Mouse (Mus musculus) lung, postnatal 0 days (tissue): ENCODE data around the gene Fndc3b. TPM values are rescaled to one million over a fixed set of nuclear protein-coding genes. Genes with fewer than 3 reads are reported as not detected.

Source experiments
- ATAC-seq: fragments of 200-750 bp; cut with Nextera tagmentation; 2 replicates; pipeline ENCODE4 v1.8.0; 2017; ENCODE audit warnings: moderate library complexity
- DNase-seq: peaks from one replicate; pipeline ENCODE4 v3.0.0-alpha.2; 2016; ENCODE audit warnings: low spot score
- H3K27ac ChIP-seq: fragments of 300-500 bp; sonication (generic); 2 replicates; pipeline ENCODE4 v1.5.1; 2014; ENCODE audit warnings: antibody characterized with exemption, mild to moderate bottlenecking, low read length, mixed read lengths
- H3K27me3 ChIP-seq: fragments of 300-500 bp; sonication (generic); replicated peaks from 2 replicates; pipeline ENCODE4 v1.6.1; 2014; ENCODE audit warnings: low read length, mixed read lengths; ENCODE audit not compliant: insufficient read depth
- H3K36me3 ChIP-seq: fragments of 300-500 bp; sonication (generic); 2 replicates; pipeline ENCODE4 v1.6.1; 2014; ENCODE audit warnings: low read length, mixed read lengths; ENCODE audit not compliant: insufficient read depth
- H3K4me1 ChIP-seq: fragments of 300-500 bp; sonication (generic); 2 replicates; pipeline ENCODE4 v1.6.1; 2014; ENCODE audit warnings: antibody characterized with exemption, low read depth, low read length, mixed read lengths; ENCODE audit not compliant: insufficient read depth
- H3K4me2 ChIP-seq: fragments of 300-500 bp; sonication (generic); replicated peaks from 2 replicates; pipeline ENCODE4 v1.6.1; 2014; ENCODE audit warnings: low read depth, mild to moderate bottlenecking, low read length, moderate library complexity, mixed read lengths
- H3K4me3 ChIP-seq: fragments of 300-500 bp; sonication (generic); 2 replicates; pipeline ENCODE4 v1.5.1; 2014; ENCODE audit warnings: low read depth, low read length
- H3K9ac ChIP-seq: fragments of 300-500 bp; sonication (generic); replicated peaks from 2 replicates; pipeline ENCODE4 v1.6.1; 2014; ENCODE audit warnings: low read depth, mild to moderate bottlenecking
- H3K9me3 ChIP-seq: fragments of 300-500 bp; sonication (generic); 2 replicates; pipeline ENCODE4 v1.6.1; 2016; ENCODE audit warnings: low read length, mixed read lengths
- CTCF ChIP-seq: IDR thresholded peaks from 2 replicates; pipeline ENCODE4 v1.5.1; 2016; ENCODE audit warnings: antibody characterized with exemption, mild to moderate bottlenecking
- EP300 ChIP-seq: IDR thresholded peaks from 2 replicates; pipeline ENCODE4 v1.6.1; 2016; ENCODE audit warnings: antibody characterized with exemption, mild to moderate bottlenecking, control low read depth
- WGBS: fragments of 180-500 bp; shearing (Covaris S2); extraction: QIAGEN DNeasy Blood & Tissue Kit; methylation state at CpG from one replicate; pipeline ENCODE4 v1.1.7; 2014; 5-methylcytosine and 5-hydroxymethylcytosine counted together
- microRNA-seq: library from miRNA; unstranded; fragments of <30 nt; microRNA quantifications from one replicate; pipeline ENCODE4, GENCODE M21; 2016
- polyA plus RNA-seq: library from polyadenylated mRNA; unstranded; fragments of >200 nt; fragmentation: Nextera tagmentation; extraction: Ambion mirVana; gene quantifications from 2 replicates; pipeline ENCODE4 v1.2.1, GENCODE M21; 2015

Fndc3b gene
- polyA plus RNA-seq, 1 experiment from 2014 or later: 28.5 TPM

DNA sequence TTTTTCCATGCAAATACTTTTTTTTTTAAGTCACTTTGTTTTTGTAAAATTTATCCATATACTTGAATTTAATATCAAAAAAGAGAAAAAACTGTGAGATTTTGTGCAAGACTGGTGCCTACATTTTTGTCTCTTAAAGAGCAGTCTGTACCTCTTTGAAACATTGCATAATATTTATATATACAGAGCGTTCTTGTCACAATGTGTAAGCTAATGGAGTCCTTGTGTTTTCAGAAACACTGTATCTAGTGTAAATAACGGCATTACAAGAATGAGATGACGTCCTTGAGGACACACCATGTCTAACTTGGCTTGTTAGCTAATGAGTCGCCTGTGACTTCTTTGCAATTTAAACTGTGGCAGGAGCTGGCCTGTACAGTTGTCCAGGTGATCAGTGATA lies 333.2 kb downstream of the Fndc3b start:
- no peaks in the 10 kb centered on the region for H3K9me3 ChIP-seq
- peak; percentile 86 for TF ChIP-seq EP300
- no peak for TF ChIP-seq CTCF
- H3K4me1 ChIP-seq: no peaks in the 10 kb centered on the region
- H3K4me2 ChIP-seq: no peak overlapping the region
- peak; percentile 40; the same call in 1 of the 2 replicates for ATAC-seq
- no peak overlapping the region for H3K27ac ChIP-seq
- H3K27me3 ChIP-seq: no peaks in the 10 kb centered on the region
- no peaks in the 10 kb centered on the region for H3K36me3 ChIP-seq
- 37% methylated on average over 4 of the region's 4 CpGs for WGBS
- peak; percentile 69 for DNase-seq
- no peak overlapping the region for H3K9ac ChIP-seq
- no peak overlapping the region for H3K4me3 ChIP-seq

DNA sequence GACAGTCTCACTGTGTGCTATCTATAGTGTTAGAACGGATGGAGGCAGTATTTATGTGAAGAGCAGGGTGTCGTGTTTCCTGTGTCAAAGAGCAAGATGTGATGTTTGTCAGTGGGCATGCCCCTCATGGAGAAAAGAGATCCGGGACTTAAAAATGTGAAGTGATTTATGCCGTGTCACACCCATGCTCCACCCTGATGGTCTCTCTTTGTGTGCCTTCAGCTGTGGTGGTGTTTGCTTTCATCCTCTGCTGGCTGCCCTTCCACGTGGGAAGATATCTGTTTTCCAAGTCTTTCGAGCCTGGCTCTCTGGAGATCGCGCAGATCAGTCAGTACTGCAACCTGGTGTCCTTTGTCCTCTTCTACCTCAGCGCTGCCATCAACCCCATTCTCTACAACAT lies 336.7 kb downstream of the Fndc3b start:
- no peaks in the 10 kb centered on the region for H3K36me3 ChIP-seq
- no peak overlapping the region for H3K9ac ChIP-seq
- TF ChIP-seq CTCF: no peak
- TF ChIP-seq EP300: no peak
- no peak for DNase-seq
- no peak overlapping the region for H3K4me2 ChIP-seq
- 38% methylated on average over 9 of the region's 9 CpGs for WGBS
- H3K27me3 ChIP-seq: peaks cover 24% of the 10 kb centered on the region
- no peak for ATAC-seq
- H3K4me1 ChIP-seq: no peaks in the 10 kb centered on the region
- no peak overlapping the region for H3K27ac ChIP-seq
- no peaks in the 10 kb centered on the region for H3K9me3 ChIP-seq
- H3K4me3 ChIP-seq: no peak overlapping the region

DNA sequence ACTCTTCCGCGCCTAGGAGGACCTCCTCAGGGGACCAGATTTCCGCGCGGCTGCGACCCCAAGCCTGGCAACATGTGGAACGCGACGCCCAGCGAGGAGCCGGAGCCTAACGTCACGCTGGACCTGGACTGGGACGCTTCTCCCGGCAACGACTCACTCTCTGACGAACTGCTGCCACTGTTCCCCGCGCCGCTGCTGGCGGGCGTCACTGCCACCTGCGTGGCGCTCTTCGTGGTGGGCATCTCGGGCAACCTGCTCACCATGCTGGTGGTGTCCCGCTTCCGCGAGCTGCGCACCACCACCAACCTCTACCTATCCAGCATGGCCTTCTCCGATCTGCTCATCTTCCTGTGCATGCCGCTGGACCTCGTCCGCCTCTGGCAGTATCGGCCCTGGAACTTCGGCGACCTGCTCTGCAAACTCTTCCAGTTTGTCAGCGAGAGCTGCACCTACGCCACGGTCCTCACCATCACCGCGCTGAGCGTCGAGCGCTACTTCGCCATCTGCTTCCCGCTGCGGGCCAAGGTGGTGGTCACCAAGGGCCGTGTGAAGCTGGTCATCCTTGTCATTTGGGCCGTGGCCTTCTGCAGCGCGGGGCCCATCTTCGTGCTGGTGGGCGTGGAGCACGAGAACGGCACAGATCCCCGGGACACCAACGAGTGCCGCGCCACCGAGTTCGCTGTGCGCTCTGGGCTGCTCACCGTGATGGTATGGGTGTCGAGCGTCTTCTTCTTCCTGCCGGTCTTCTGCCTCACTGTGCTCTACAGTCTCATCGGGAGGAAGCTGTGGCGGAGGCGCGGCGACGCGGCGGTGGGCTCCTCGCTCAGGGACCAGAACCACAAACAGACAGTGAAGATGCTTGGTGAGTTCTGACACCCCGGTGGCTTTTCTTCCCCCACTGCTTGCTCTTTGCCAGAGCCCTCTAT lies 339.1 kb downstream of the Fndc3b start:
- ATAC-seq (no peak), DNase-seq (no peak)
- H3K4me3 ChIP-seq: 0 out of 2 replicates have a peak overlapping the region, but pooled peaks have one; percentile 8
- no peaks in the 10 kb centered on the region for H3K9me3 ChIP-seq
- no peak for TF ChIP-seq EP300
- no peak for TF ChIP-seq CTCF
- 2% methylated on average over 74 of the region's 77 CpGs for WGBS
- peaks cover 24% of the 10 kb centered on the region for H3K27me3 ChIP-seq
- H3K36me3 ChIP-seq: no peaks in the 10 kb centered on the region
- H3K9ac ChIP-seq: no peak overlapping the region
- H3K4me2 ChIP-seq: peak overlapping the region; percentile 30; the same call in 1 of the 2 replicates
- no peak overlapping the region for H3K27ac ChIP-seq
- no peaks in the 10 kb centered on the region for H3K4me1 ChIP-seq

DNA sequence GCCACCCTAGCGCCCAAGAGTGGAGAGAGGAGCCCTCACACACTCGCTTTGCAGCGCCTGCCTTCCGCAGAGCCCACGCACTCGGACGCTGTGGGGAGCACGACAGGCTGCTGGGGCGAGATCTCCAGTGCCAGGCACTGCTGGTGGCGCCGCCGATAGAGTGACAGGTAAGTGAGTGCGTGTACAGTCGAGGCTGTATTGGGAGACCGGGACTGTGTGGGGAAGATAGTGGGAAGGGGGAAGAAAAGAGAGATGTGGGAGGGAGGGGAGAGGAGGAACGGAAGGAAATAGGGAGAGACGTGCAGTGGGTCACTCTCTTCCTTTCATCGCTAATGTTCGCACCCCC lies 339.9 kb downstream of the Fndc3b start, which contains the start of gene Ghsr:
Gene Ghsr, plus strand, starts transcription at position 76 of the 346 bp plus-strand sequence.
- 2% methylated on average over 19 of the region's 19 CpGs for WGBS
- ATAC-seq: no peak

DNA sequence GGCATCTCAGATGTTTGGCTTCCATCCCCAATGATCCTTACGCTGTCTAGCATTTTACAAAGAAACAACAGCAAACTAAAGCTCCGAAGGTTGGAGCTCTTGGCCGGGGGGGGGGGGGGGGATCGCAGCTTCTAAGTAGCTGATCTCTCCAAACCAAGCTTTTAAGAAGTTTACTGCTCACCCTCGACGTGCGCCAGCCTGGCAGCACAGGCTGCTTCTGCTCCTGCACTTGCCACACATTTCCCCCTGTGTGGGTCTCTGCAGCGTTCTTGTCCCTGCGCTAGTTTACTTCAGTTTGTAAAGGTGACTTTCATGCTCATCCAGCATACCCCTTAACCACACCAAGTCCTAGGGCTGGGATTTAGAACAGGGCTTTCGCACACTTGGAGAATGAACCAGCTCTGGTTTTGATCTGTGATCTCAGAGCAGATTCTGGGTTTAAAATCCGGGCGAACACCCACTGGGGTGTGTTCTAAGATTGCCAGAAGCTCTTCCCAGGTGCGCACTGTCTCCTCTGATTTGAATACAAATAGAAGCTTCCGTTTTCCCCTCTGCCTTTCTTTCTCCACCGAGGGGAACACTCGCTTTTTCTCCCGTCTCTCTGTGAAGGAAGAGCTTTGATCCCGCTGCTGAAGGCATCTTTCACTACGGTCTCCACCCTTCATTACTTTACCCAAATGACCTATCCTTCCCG lies 340.4 kb downstream of the Fndc3b start:
- no peak overlapping the region for H3K4me3 ChIP-seq
- H3K9ac ChIP-seq: no peak overlapping the region
- H3K9me3 ChIP-seq: no peaks in the 10 kb centered on the region
- peaks cover 24% of the 10 kb centered on the region for H3K27me3 ChIP-seq
- no peak overlapping the region for H3K4me2 ChIP-seq
- DNase-seq: no peak
- WGBS: 5% methylated on average over 20 of the region's 20 CpGs
- ATAC-seq: no peak
- no peaks in the 10 kb centered on the region for H3K4me1 ChIP-seq
- TF ChIP-seq CTCF (no peak), EP300 (no peak)
- H3K27ac ChIP-seq: no peak overlapping the region
- H3K36me3 ChIP-seq: no peaks in the 10 kb centered on the region

More for the DNA sequence above, 339.9 kb downstream of the Fndc3b start, which contains the start of gene Ghsr:
- H3K36me3 ChIP-seq: no peaks in the 10 kb centered on the region
- H3K9ac ChIP-seq: no peak within 1 kb of the TSS
- DNase-seq: no peak
- no peaks in the 10 kb centered on the region for H3K4me1 ChIP-seq
- no peak within 1 kb of the TSS for H3K27ac ChIP-seq
- TF ChIP-seq CTCF: no peak
- no peak for TF ChIP-seq EP300
- no peaks in the 10 kb centered on the region for H3K9me3 ChIP-seq
- H3K27me3 ChIP-seq: peaks cover 24% of the 10 kb centered on the region
- H3K4me2 ChIP-seq: peak within 1 kb of the TSS; percentile 30; the same call in 1 of the 2 replicates
- H3K4me3 ChIP-seq: 0 out of 2 replicates have a peak within 1 kb of the TSS, but pooled peaks have one; percentile 8

DNA sequence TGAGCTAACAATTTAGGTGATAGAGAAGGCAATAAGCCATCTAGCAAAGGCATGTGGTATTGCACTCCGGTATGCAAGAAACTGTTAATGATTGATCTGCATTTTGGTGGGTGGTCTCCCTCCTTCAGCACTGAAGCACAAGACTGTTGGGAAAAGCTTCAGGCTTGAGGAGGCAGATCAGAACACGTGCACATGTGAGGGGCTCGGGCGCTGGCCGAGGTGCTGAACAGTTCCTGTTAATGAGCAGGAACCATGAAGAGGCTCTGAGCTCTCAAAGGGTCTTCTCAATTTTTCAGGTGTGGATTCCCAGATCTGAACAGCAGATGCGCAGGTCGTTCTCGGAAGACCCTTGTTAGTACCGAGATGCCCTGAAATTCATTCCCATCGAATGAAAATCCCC lies 341.0 kb downstream of the Fndc3b start:
- DNase-seq: peak; percentile 31
- Histone ChIP-seq H3K27ac (no peak overlapping the region), H3K9ac (no peak overlapping the region), H3K9me3 (no peaks in the 10 kb centered on the region), H3K4me3 (no peak overlapping the region), H3K27me3 (peaks cover 24% of the 10 kb centered on the region), H3K36me3 (no peaks in the 10 kb centered on the region), H3K4me1 (no peaks in the 10 kb centered on the region), H3K4me2 (no peak overlapping the region)
- ATAC-seq: no peak
- WGBS: 5% methylated on average over 10 of the region's 10 CpGs
- TF ChIP-seq EP300 (no peak), CTCF (no peak)

Small RNA genes lying within 50 kb of the gene (microRNA-seq; reads per million reads assigned to microRNA genes)
- gene Mir3092: not detected

Other genes with a start within 250 kb of the Fndc3b start
- 55.4 and 59.9 TPM in 2 replicates for gene Tmem212, start 185.1 kb upstream of the Fndc3b start, polyA plus RNA-seq
- 10.2 and 13.4 TPM in 2 replicates for gene Pld1, start 227.4 kb upstream of the Fndc3b start, polyA plus RNA-seq